Mouse (Mus musculus) Patski (cell line): ENCODE data around the gene Rtn4r. TPM values are rescaled to one million over a fixed set of nuclear protein-coding genes. Genes with fewer than 3 reads are reported as not detected.
"Not testable (repeated sequence)": the region's sequence is repeated elsewhere in the genome, so short reads cannot be mapped to it uniquely, and the experiment has no call there.

Experiments
- ATAC-seq: fragments of 100-300 bp; one replicate; pipeline ENCODE4 v1.8.0; 2021
- CTCF ChIA-PET: fragments of 350-600 bp; sonication (Branson Sonifier 250); formaldehyde crosslinking; loops from one replicate; lab custom pipeline; 2022; ENCODE audit warnings: inconsistent platforms; lab: Charles Lee
- POLR2A ChIA-PET: fragments of 350-600 bp; sonication (Branson Sonifier 250); formaldehyde crosslinking; loops from one replicate; lab custom pipeline; 2022; ENCODE audit warnings: antibody characterized with exemption, inconsistent platforms; lab: Charles Lee
- DNase-seq: peaks from one replicate; pipeline ENCODE4 v3.0.0-alpha.2; 2011; ENCODE audit warnings: low read depth, low spot score
- H3K27me3 ChIP-seq: fragments of 371-371 bp; one replicate; pipeline ENCODE4 v1.5.1; 2021
- CTCF ChIP-seq: fragments of 100-300 bp; IDR thresholded peaks from one replicate; pipeline ENCODE4 v1.5.1; 2021
- in situ Hi-C: fragments of 300-500 bp; cut with MboI; formaldehyde crosslinking; loops from 3 replicates; pipeline ENCODE4 v1.11.1; 2018; ENCODE audit warnings: low pct_unique_long_range_greater_than_20kb, mixed read lengths
- polyA plus RNA-seq: library from polyadenylated mRNA; unstranded; gene quantifications from one replicate; pipeline ENCODE4 v1.2.3, GENCODE M21; 2021

The Rtn4r gene
- polyA plus RNA-seq, 1 experiment from 2014 or later = 0.90 TPM

GRCm38 (mm10) chr16:18185715-18186449 is 58.4 kb downstream of the Rtn4r start:
- in situ Hi-C loops = no loop called here
- no peaks in the 10 kb centered on the region for H3K27me3 ChIP-seq
- CTCF ChIA-PET = interaction anchor here (0.6 to 0.9 kb wide), 3 partner anchors 10 to 49 kb away, joined by 3 read pairs; no protein-coding TSS in a partner anchor
- TF ChIP-seq CTCF = no peak
- DNase-seq (no peak), ATAC-seq (no peak)
- POLR2A ChIA-PET = interaction anchor here (0.6 kb wide), 1 partner anchor 130 kb away, joined by 3 read pairs; no protein-coding TSS in a partner anchor

- TF ChIP-seq CTCF = no peak
- CTCF ChIA-PET = interaction anchor here (0.6 to 0.9 kb wide), 2 partner anchors 11 to 49 kb away, joined by 3 read pairs; no protein-coding TSS in a partner anchor
- POLR2A ChIA-PET = no interaction called here
- ATAC-seq (no peak), DNase-seq (no peak)
- in situ Hi-C loops = no loop called here
- H3K27me3 ChIP-seq = no peaks in the 10 kb centered on the region
These were observed 59.4 kb downstream of the Rtn4r start for GRCm38 (mm10) chr16:18186798-18187197.

GRCm38 (mm10) chr16:18187221-18187620 is 59.8 kb downstream of the Rtn4r start:
- ChIA-PET CTCF (no interaction called here), POLR2A (no interaction called here)
- no peaks in the 10 kb centered on the region for H3K27me3 ChIP-seq
- TF ChIP-seq CTCF = no peak
- ATAC-seq (no peak), DNase-seq (no peak)
- in situ Hi-C loops = no loop called here

GRCm38 (mm10) chr16:18191006-18191405 is 63.6 kb downstream of the Rtn4r start:
- in situ Hi-C loops = no loop called here
- CTCF ChIA-PET = no interaction called here
- DNase-seq (no peak), ATAC-seq (no peak)
- POLR2A ChIA-PET = no interaction called here
- no peak for TF ChIP-seq CTCF
- H3K27me3 ChIP-seq = no peaks in the 10 kb centered on the region

GRCm38 (mm10) chr16:18194208-18194985 is 67.0 kb downstream of the Rtn4r start:
- peaks cover 3% of the 10 kb centered on the region for H3K27me3 ChIP-seq
- in situ Hi-C loops = no loop called here
- ATAC-seq = peak; percentile 69
- TF ChIP-seq CTCF = no peak
- ChIA-PET POLR2A (interaction anchor here (0.6 kb wide), 2 partner anchors 17 to 933 kb away, joined by 3 read pairs; no protein-coding TSS in a partner anchor), CTCF (interaction anchor here (0.7 to 1.8 kb wide), 4 partner anchors 13 to 86 kb away, joined by 3 to 12 read pairs (median 5); no protein-coding TSS in a partner anchor)
- no peak for DNase-seq

- POLR2A ChIA-PET = no interaction called here
- H3K27me3 ChIP-seq = peaks cover 3% of the 10 kb centered on the region
- TF ChIP-seq CTCF = no peak
- ATAC-seq (peak; percentile 84), DNase-seq (peak; percentile 73)
- in situ Hi-C loops = no loop called here
- CTCF ChIA-PET = interaction anchor here (1.2 to 1.8 kb wide), 3 partner anchors 16 to 86 kb away, joined by 3 to 12 read pairs (median 7); no protein-coding TSS in a partner anchor
These were observed 67.6 kb downstream of the Rtn4r start for GRCm38 (mm10) chr16:18195068-18195467.

- ATAC-seq, in situ Hi-C loops, DNase-seq, H3K27me3 ChIP-seq, POLR2A ChIA-PET: not testable (repeated sequence)
- CTCF ChIA-PET = interaction anchor here (1.2 to 4.8 kb wide), 3 partner anchors 16 to 87 kb away, joined by 3 to 25 read pairs (median 7); no protein-coding TSS in a partner anchor
These were observed 68.1 kb downstream of the Rtn4r start for GRCm38 (mm10) chr16:18195561-18195960.

- DNase-seq = no peak
- no peak for ATAC-seq
- in situ Hi-C loops = no loop called here
- ChIA-PET CTCF (interaction anchor here (1.1 to 4.8 kb wide), 2 partner anchors 13 to 25 kb away, joined by 4 to 25 read pairs; no protein-coding TSS in a partner anchor), POLR2A (no interaction called here)
- H3K27me3 ChIP-seq = peaks cover 3% of the 10 kb centered on the region
- no peak for TF ChIP-seq CTCF
These were observed 70.4 kb downstream of the Rtn4r start for GRCm38 (mm10) chr16:18197881-18198280.

- ChIA-PET POLR2A (no interaction called here), CTCF (interaction anchor here (4.8 kb wide), 1 partner anchor 13 kb away, joined by 25 read pairs; no protein-coding TSS in a partner anchor)
- peaks cover 3% of the 10 kb centered on the region for H3K27me3 ChIP-seq
- in situ Hi-C loops = no loop called here
- no peak for TF ChIP-seq CTCF
- DNase-seq (no peak), ATAC-seq (no peak)
These were observed 71.1 kb downstream of the Rtn4r start for GRCm38 (mm10) chr16:18198365-18199098.

- ChIA-PET CTCF (interaction anchor here (4.8 kb wide), 1 partner anchor 11 kb away, joined by 25 read pairs; no protein-coding TSS in a partner anchor), POLR2A (no interaction called here)
- ATAC-seq (no peak), DNase-seq (no peak)
- H3K27me3 ChIP-seq = peaks cover 3% of the 10 kb centered on the region
- TF ChIP-seq CTCF = no peak
- in situ Hi-C loops = no loop called here
These were observed 72.6 kb downstream of the Rtn4r start for GRCm38 (mm10) chr16:18200062-18200461.
